Comparison of ENCODE assay signal across 8 mouse cellular contexts in the genomic region with DNA sequence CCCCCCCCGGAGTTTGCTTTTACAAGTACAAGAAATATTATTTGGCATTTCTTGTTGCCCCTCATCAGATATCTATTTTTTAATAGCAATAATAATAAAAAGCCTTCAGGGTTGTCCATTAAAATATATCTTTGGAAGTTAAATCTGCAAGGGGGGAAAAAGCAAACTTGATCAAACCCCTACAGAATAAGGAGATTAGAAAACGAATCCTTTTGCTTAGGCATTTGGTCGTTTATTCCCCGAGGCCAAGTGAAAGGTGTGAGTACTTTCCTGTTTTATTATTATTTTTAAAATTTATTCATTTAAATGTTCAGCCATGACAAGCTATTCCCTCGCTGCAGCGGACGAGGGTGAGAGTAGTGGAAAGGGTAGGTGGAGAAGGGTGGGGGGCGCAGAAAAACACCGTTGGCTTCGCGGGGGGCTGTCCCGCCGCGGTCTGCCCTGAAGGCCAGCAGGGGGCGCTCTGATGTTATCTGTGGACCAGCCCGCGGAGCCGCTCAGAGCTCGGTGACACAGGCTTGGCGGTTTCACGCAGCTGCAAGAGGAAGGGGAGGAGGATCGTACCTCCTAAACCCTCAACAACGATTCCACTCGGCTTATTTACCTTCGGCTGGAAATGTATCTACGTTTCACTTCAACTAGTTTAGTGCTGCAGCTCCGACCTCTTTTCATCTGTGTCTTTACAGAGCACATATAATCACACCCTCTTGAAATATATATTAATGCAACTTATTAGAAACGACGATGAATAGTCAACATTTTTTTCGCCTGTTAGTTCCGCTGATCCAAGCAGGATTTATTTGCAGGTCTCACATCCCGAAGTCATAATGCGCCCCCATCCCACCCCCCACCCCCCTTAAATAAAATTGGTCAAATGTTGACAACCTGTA.
A peak's percentile ranks its signal among the peaks of the same experiment; 100 is the strongest.
DNase-seq lines count a peak whose midpoint lies in the region; ATAC-seq and TF ChIP-seq lines count a peak whose summit lies in the region.

No protein-coding gene starts in this region.

- DNase-seq in spleen, adult 2 months (ENCODE audit: low read depth in 1 of 2, low spot score in 2 of 2) = peak in 1 of 2 experiments; percentile 20
- DNase-seq in spleen, adult 12 weeks (ENCODE audit: low spot score) = no peak
- DNase-seq in heart, embryonic 10.5 days (ENCODE audit: low spot score) = peak; percentile 93
- DNase-seq in spleen, postnatal 36 days (ENCODE audit: low spot score in 2 of 2) = peak; percentile 14 to 26

- WGBS in spleen, adult 2 months = 3% methylated on average over 33 of the region's 33 CpGs
- under 1% methylated on average over 33 of the region's 33 CpGs for WGBS in embryonic facial prominence, embryonic 13.5 days
- under 1% methylated on average over 33 of the region's 33 CpGs for WGBS in heart, embryonic 10.5 days
- WGBS in kidney, embryonic 14.5 days = under 1% methylated on average over 33 of the region's 33 CpGs
- under 1% methylated on average over 33 of the region's 33 CpGs for WGBS in limb, embryonic 13.5 days
- under 1% methylated on average over 33 of the region's 33 CpGs for WGBS in midbrain, embryonic 15.5 days

- peak; percentile 68; the same call in 1 of the 2 replicates for ATAC-seq in embryonic facial prominence, embryonic 13.5 days (ENCODE audit: insufficient number of reproducible peaks, insufficient read depth, low FRiP score, low TSS enrichment, low read depth)
- ATAC-seq in kidney, embryonic 14.5 days (ENCODE audit: low FRiP score, low TSS enrichment) = peak; percentile 65
- peak; percentile 71 for ATAC-seq in limb, embryonic 13.5 days (ENCODE audit: low FRiP score, low read depth)
- ATAC-seq in midbrain, embryonic 15.5 days (replicated peaks) = peak; percentile 72

- H3K4me2 ChIP-seq in embryonic facial prominence, embryonic 13.5 days = peak overlapping the region; percentile 56
- H3K4me2 ChIP-seq in kidney, embryonic 14.5 days (replicated peaks; ENCODE audit: low read depth, low read length) = peak overlapping the region; percentile 51
- H3K4me2 ChIP-seq in limb, embryonic 13.5 days (replicated peaks) = peak overlapping the region; percentile 50
- H3K4me2 ChIP-seq in midbrain, embryonic 15.5 days = peak overlapping the region; percentile 41

- H3K27ac ChIP-seq in spleen, adult 2 months (ENCODE audit: insufficient read depth, low read length) = no peak overlapping the region
- no peak overlapping the region for H3K27ac ChIP-seq in embryonic facial prominence, embryonic 13.5 days
- H3K27ac ChIP-seq in heart, embryonic 10.5 days = peak overlapping the region; percentile 17; the same call in 1 of the 2 replicates
- peak overlapping the region; percentile 77; the same call in 1 of the 2 replicates for H3K27ac ChIP-seq in kidney, embryonic 14.5 days (ENCODE audit: low read depth, low read length)
- no peak overlapping the region for H3K27ac ChIP-seq in limb, embryonic 13.5 days
- peak overlapping the region; percentile 27; the same call in 1 of the 2 replicates for H3K27ac ChIP-seq in midbrain, embryonic 15.5 days

- no peaks in the 10 kb centered on the region for H3K36me3 ChIP-seq in spleen, adult 2 months (ENCODE audit: control insufficient read depth, insufficient read depth, low read length)
- H3K36me3 ChIP-seq in embryonic facial prominence, embryonic 13.5 days = no peaks in the 10 kb centered on the region
- no peaks in the 10 kb centered on the region for H3K36me3 ChIP-seq in heart, embryonic 10.5 days
- no peaks in the 10 kb centered on the region for H3K36me3 ChIP-seq in kidney, embryonic 14.5 days (ENCODE audit: control insufficient read depth, insufficient read depth, low read length)
- no peaks in the 10 kb centered on the region for H3K36me3 ChIP-seq in limb, embryonic 13.5 days
- H3K36me3 ChIP-seq in midbrain, embryonic 15.5 days (replicated peaks) = no peaks in the 10 kb centered on the region

- peaks cover 24% of the 10 kb centered on the region for H3K27me3 ChIP-seq in spleen, adult 2 months (ENCODE audit: control insufficient read depth, insufficient read depth, low read length)
- H3K27me3 ChIP-seq in embryonic facial prominence, embryonic 13.5 days = peaks cover 88% of the 10 kb centered on the region
- peaks cover 25% of the 10 kb centered on the region for H3K27me3 ChIP-seq in heart, embryonic 10.5 days (ENCODE audit: insufficient read depth, poor library complexity, severe bottlenecking)
- H3K27me3 ChIP-seq in kidney, embryonic 14.5 days (ENCODE audit: control insufficient read depth, insufficient read depth, low read length) = no peaks in the 10 kb centered on the region
- H3K27me3 ChIP-seq in limb, embryonic 13.5 days = peaks cover 93% of the 10 kb centered on the region
- H3K27me3 ChIP-seq in midbrain, embryonic 15.5 days (replicated peaks) = peaks cover 41% of the 10 kb centered on the region

- peak; percentile 38; the same call in 1 of the 2 replicates for TF ChIP-seq CTCF in spleen, adult 2 months (IDR thresholded peaks at IDR 0.05; ENCODE audit: extremely low read depth, insufficient read depth, insufficient read length, insufficient replicate concordance)

- TF ChIP-seq POLR2A in spleen, adult 2 months (IDR thresholded peaks at IDR 0.05; ENCODE audit: low read depth, low read length) = no peak

- no peaks in the 10 kb centered on the region for H3K4me1 ChIP-seq in spleen, adult 2 months (ENCODE audit: control insufficient read depth, insufficient read depth, insufficient read length)
- H3K4me1 ChIP-seq in embryonic facial prominence, embryonic 13.5 days = peaks cover 31% of the 10 kb centered on the region
- peaks cover 37% of the 10 kb centered on the region for H3K4me1 ChIP-seq in heart, embryonic 10.5 days
- peaks cover 40% of the 10 kb centered on the region for H3K4me1 ChIP-seq in kidney, embryonic 14.5 days (ENCODE audit: control insufficient read depth, insufficient read depth, low read length)
- H3K4me1 ChIP-seq in limb, embryonic 13.5 days = peaks cover 32% of the 10 kb centered on the region
- H3K4me1 ChIP-seq in midbrain, embryonic 15.5 days = peaks cover 46% of the 10 kb centered on the region

- no peaks in the 10 kb centered on the region for H3K9me3 ChIP-seq in embryonic facial prominence, embryonic 13.5 days
- no peaks in the 10 kb centered on the region for H3K9me3 ChIP-seq in heart, embryonic 10.5 days
- H3K9me3 ChIP-seq in kidney, embryonic 14.5 days (ENCODE audit: control insufficient read depth, low read length) = no peaks in the 10 kb centered on the region
- no peaks in the 10 kb centered on the region for H3K9me3 ChIP-seq in limb, embryonic 13.5 days
- no peaks in the 10 kb centered on the region for H3K9me3 ChIP-seq in midbrain, embryonic 15.5 days

- H3K9ac ChIP-seq in embryonic facial prominence, embryonic 13.5 days = no peak overlapping the region
- peak overlapping the region; percentile 32; the same call in 1 of the 2 replicates for H3K9ac ChIP-seq in kidney, embryonic 14.5 days (ENCODE audit: low read depth, low read length)
- no peak overlapping the region for H3K9ac ChIP-seq in limb, embryonic 13.5 days
- no peak overlapping the region for H3K9ac ChIP-seq in midbrain, embryonic 15.5 days

- H3K4me3 ChIP-seq in spleen, adult 2 months (ENCODE audit: extremely low read depth, insufficient read depth, insufficient read length) = no peak overlapping the region
- peak overlapping the region; percentile 31 for H3K4me3 ChIP-seq in embryonic facial prominence, embryonic 13.5 days
- H3K4me3 ChIP-seq in heart, embryonic 10.5 days = peak overlapping the region; percentile 58
- peak overlapping the region; percentile 29 for H3K4me3 ChIP-seq in kidney, embryonic 14.5 days (ENCODE audit: low read length)
- peak overlapping the region; percentile 27 for H3K4me3 ChIP-seq in limb, embryonic 13.5 days
- H3K4me3 ChIP-seq in midbrain, embryonic 15.5 days = peak overlapping the region; percentile 31

Comparison
In these comparisons a context has a peak if more than half of its experiments do, and no peak if none do; other contexts are left out.
1. H3K27ac ChIP-seq: peak in heart, embryonic 10.5 days (single experiment), kidney, embryonic 14.5 days (single experiment) and midbrain, embryonic 15.5 days (single experiment); none in spleen, adult 2 months (single experiment), embryonic facial prominence, embryonic 13.5 days (single experiment) and limb, embryonic 13.5 days (single experiment).
2. Peak in every context shown above with its lines, with median percentiles within 50 percentile points of each other: ATAC-seq and H3K4me2 ChIP-seq.